ENCODE assay signal across 29 mouse cellular contexts in genomic region chr3:59468956-59469355, GRCm38 (mm10).
DNase-seq lines count a peak whose midpoint lies in the region; ATAC-seq lines count a peak whose summit lies in the region.
"Had no signal": no experiment of that assay in that cellular context is flagged by ENCODE, and none has a peak within 500 bp of the region (broad histone marks: within the 10 kb centered on the region; RNA-seq: fewer than 3 reads in every experiment).

No protein-coding gene starts in this region.

- no peaks in the 10 kb centered on the region for H3K27me3 ChIP-seq in limb, embryonic 13.5 days
- no peaks in the 10 kb centered on the region for H3K27me3 ChIP-seq in limb, embryonic 10.5 days (ENCODE audit: low read depth, poor library complexity, severe bottlenecking)
- no peaks in the 10 kb centered on the region for H3K27me3 ChIP-seq in embryonic facial prominence, embryonic 12.5 days
- no peaks in the 10 kb centered on the region for H3K27me3 ChIP-seq in forebrain, embryonic 15.5 days
- no peaks in the 10 kb centered on the region for H3K27me3 ChIP-seq in heart, embryonic 12.5 days (replicated peaks)
- H3K27me3 ChIP-seq: hindbrain, embryonic 13.5 days; liver, embryonic 15.5 days; lung, embryonic 15.5 days; neural tube, embryonic 13.5 days had no signal

- no peak overlapping the region for H3K4me3 ChIP-seq in limb, embryonic 13.5 days
- H3K4me3 ChIP-seq in limb, embryonic 10.5 days, result no peak overlapping the region
- H3K4me3 ChIP-seq in embryonic facial prominence, embryonic 12.5 days, result no peak overlapping the region
- H3K4me3 ChIP-seq in forebrain, embryonic 15.5 days, result no peak overlapping the region
- no peak overlapping the region for H3K4me3 ChIP-seq in heart, embryonic 12.5 days
- H3K4me3 ChIP-seq: hindbrain, embryonic 13.5 days; liver, embryonic 15.5 days; lung, embryonic 15.5 days; myocyte; neural tube, embryonic 13.5 days had no signal

- H3K36me3 ChIP-seq in limb, embryonic 13.5 days, result no peaks in the 10 kb centered on the region
- H3K36me3 ChIP-seq in limb, embryonic 10.5 days, result no peaks in the 10 kb centered on the region
- H3K36me3 ChIP-seq in embryonic facial prominence, embryonic 12.5 days, result no peaks in the 10 kb centered on the region
- no peaks in the 10 kb centered on the region for H3K36me3 ChIP-seq in forebrain, embryonic 15.5 days
- no peaks in the 10 kb centered on the region for H3K36me3 ChIP-seq in heart, embryonic 12.5 days
- H3K36me3 ChIP-seq: hindbrain, embryonic 13.5 days; liver, embryonic 15.5 days; lung, embryonic 15.5 days; neural tube, embryonic 13.5 days had no signal

- 34% methylated on average over 1 of the region's 1 CpGs for WGBS in limb, embryonic 13.5 days
- WGBS in limb, embryonic 10.5 days, result 76% methylated on average over 1 of the region's 1 CpGs
- WGBS in embryonic facial prominence, embryonic 12.5 days, result 28% methylated on average over 1 of the region's 1 CpGs
- 87% methylated on average over 1 of the region's 1 CpGs for WGBS in forebrain, embryonic 15.5 days
- WGBS in heart, embryonic 12.5 days, result 68% methylated on average over 1 of the region's 1 CpGs

- H3K4me2 ChIP-seq in limb, embryonic 13.5 days (replicated peaks), result no peak overlapping the region
- no peak overlapping the region for H3K4me2 ChIP-seq in embryonic facial prominence, embryonic 12.5 days (replicated peaks)
- no peak overlapping the region for H3K4me2 ChIP-seq in forebrain, embryonic 15.5 days (replicated peaks)
- no peak overlapping the region for H3K4me2 ChIP-seq in heart, embryonic 12.5 days
- H3K4me2 ChIP-seq: heart, embryonic 11.5 days; hindbrain, embryonic 13.5 days; liver, embryonic 15.5 days; lung, embryonic 15.5 days; midbrain, embryonic 11.5 days; neural tube, embryonic 13.5 days had no signal

- ATAC-seq in limb, embryonic 13.5 days (ENCODE audit: low FRiP score, low read depth), result peak; percentile 66; the same call in 1 of the 2 replicates
- ATAC-seq in embryonic facial prominence, embryonic 12.5 days (ENCODE audit: insufficient number of reproducible peaks, insufficient read depth, low FRiP score, low TSS enrichment), result peak; percentile 72; the same call in 1 of the 2 replicates
- no peak for ATAC-seq in forebrain, embryonic 15.5 days (replicated peaks)
- no peak for ATAC-seq in heart, embryonic 12.5 days (ENCODE audit: insufficient number of reproducible peaks, low FRiP score)
- ATAC-seq: forebrain, embryonic 14.5 days; intestine, embryonic 16.5 days had no signal

- DNase-seq in limb, embryonic 10.5 days (ENCODE audit: low spot score), result no peak
- DNase-seq in 3T3-L1 (ENCODE audit: low read depth, low spot score), result peak; percentile 64
- peak; percentile 5 for DNase-seq in fat pad, adult 2 months (ENCODE audit: extremely low read depth, low read depth, low spot score)
- no peak for DNase-seq in natural killer cell, adult 2 months (ENCODE audit: low spot score in 2 of 2)
- DNase-seq: adrenal gland, adult 2 months; adrenal gland, postnatal 36 days; cerebellum, adult 18-20 months; cerebellum, postnatal 10 days; gastrocnemius, postnatal 25 days; heart, adult 18-20 months; heart, postnatal 4 days; kidney, adult 8-10 months; kidney, postnatal 10 days; layer of hippocampus, adult 9-11 months; right cerebral cortex, postnatal 4 days; thymus, postnatal 14 days had no signal

- no peaks in the 10 kb centered on the region for H3K4me1 ChIP-seq in limb, embryonic 13.5 days
- H3K4me1 ChIP-seq in limb, embryonic 10.5 days, result no peaks in the 10 kb centered on the region
- 0 out of 2 replicates have a peak, but pooled peaks cover 4% of the 10 kb centered on the region for H3K4me1 ChIP-seq in embryonic facial prominence, embryonic 12.5 days
- H3K4me1 ChIP-seq in forebrain, embryonic 15.5 days, result no peaks in the 10 kb centered on the region
- no peaks in the 10 kb centered on the region for H3K4me1 ChIP-seq in heart, embryonic 12.5 days (replicated peaks)
- H3K4me1 ChIP-seq: hindbrain, embryonic 13.5 days; liver, embryonic 15.5 days; lung, embryonic 15.5 days; neural tube, embryonic 13.5 days had no signal

- H3K27ac ChIP-seq in limb, embryonic 13.5 days, result no peak overlapping the region
- H3K27ac ChIP-seq in limb, embryonic 10.5 days, result no peak overlapping the region
- H3K27ac ChIP-seq in embryonic facial prominence, embryonic 12.5 days, result peak overlapping the region; percentile 67; the same call in 1 of the 2 replicates
- H3K27ac ChIP-seq in forebrain, embryonic 15.5 days (replicated peaks), result no peak overlapping the region
- H3K27ac ChIP-seq in heart, embryonic 12.5 days (ENCODE audit: poor library complexity, severe bottlenecking), result no peak overlapping the region
- H3K27ac ChIP-seq: hindbrain, embryonic 13.5 days; liver, embryonic 15.5 days; lung, embryonic 15.5 days; neural tube, embryonic 13.5 days had no signal

- H3K9me3 ChIP-seq in limb, embryonic 13.5 days, result no peaks in the 10 kb centered on the region
- no peaks in the 10 kb centered on the region for H3K9me3 ChIP-seq in limb, embryonic 10.5 days (replicated peaks)
- no peaks in the 10 kb centered on the region for H3K9me3 ChIP-seq in embryonic facial prominence, embryonic 12.5 days
- no peaks in the 10 kb centered on the region for H3K9me3 ChIP-seq in forebrain, embryonic 15.5 days
- H3K9me3 ChIP-seq in heart, embryonic 12.5 days (replicated peaks), result no peaks in the 10 kb centered on the region
- H3K9me3 ChIP-seq: hindbrain, embryonic 13.5 days; liver, embryonic 15.5 days; lung, embryonic 15.5 days; neural tube, embryonic 13.5 days had no signal

- H3K9ac ChIP-seq in limb, embryonic 13.5 days, result no peak overlapping the region
- no peak overlapping the region for H3K9ac ChIP-seq in embryonic facial prominence, embryonic 12.5 days
- H3K9ac ChIP-seq in forebrain, embryonic 15.5 days (replicated peaks), result no peak overlapping the region
- no peak overlapping the region for H3K9ac ChIP-seq in heart, embryonic 12.5 days
- H3K9ac ChIP-seq: hindbrain, embryonic 13.5 days; liver, embryonic 15.5 days; lung, embryonic 15.5 days; neural tube, embryonic 13.5 days had no signal

Comparison
In these comparisons a context has a peak if more than half of its experiments do, and no peak if none do; other contexts are left out.
1. ATAC-seq: peak in limb, embryonic 13.5 days (single experiment) and embryonic facial prominence, embryonic 12.5 days (single experiment); none in forebrain, embryonic 15.5 days (single experiment) and heart, embryonic 12.5 days (single experiment).
2. DNase-seq: peak in 3T3-L1 (single experiment) and fat pad, adult 2 months (single experiment); none in limb, embryonic 10.5 days (single experiment) and natural killer cell, adult 2 months (0 of 2).